Mouse (Mus musculus): Measurements from ENCODE around the gene Sgms1. TPM values are rescaled to one million over a fixed set of nuclear protein-coding genes. Genes with fewer than 3 reads are reported as not detected.

Gene Sgms1
- polyA plus RNA-seq, 1 experiment, result 42.2 TPM

DNA sequence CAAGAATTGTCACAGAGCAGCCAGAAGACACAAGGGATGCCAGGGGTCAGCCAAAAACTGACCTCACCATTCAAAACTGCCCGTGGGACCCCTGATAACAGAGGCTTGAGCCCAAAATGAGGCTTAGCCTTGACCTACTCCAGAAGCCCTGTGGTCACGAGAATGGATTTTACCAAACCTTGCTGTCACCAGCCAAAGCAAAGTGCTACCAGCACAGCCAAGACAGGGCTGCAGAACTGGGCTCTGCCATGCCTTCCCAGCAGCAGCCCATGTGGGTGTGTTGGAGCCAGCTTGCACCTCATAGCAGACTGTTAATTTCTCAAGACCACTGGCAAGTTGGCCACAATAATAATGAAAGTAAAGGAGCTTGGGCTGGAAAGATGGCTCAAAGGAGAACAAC, 168.5 kb downstream of the Sgms1 start:
- Histone ChIP-seq H3K4me1 (ENCODE audit: control insufficient read depth, insufficient read depth, low read length) (no peaks in the 10 kb centered on the region; the same call in 1 of the 2 replicates), H3K27ac (ENCODE audit: insufficient read depth, low read length) (no peak overlapping the region), H3K4me3 (ENCODE audit: insufficient read depth, low read length) (no peak overlapping the region)
- no peak for TF ChIP-seq CTCF (IDR thresholded peaks at IDR 0.05; ENCODE audit: borderline replicate concordance, insufficient read depth, low read length)

GRCm38 (mm10) chr19:32216710-32217109, 172.8 kb downstream of the Sgms1 start:
- H3K4me3 ChIP-seq (ENCODE audit: insufficient read depth, low read length), result no peak overlapping the region

DNA sequence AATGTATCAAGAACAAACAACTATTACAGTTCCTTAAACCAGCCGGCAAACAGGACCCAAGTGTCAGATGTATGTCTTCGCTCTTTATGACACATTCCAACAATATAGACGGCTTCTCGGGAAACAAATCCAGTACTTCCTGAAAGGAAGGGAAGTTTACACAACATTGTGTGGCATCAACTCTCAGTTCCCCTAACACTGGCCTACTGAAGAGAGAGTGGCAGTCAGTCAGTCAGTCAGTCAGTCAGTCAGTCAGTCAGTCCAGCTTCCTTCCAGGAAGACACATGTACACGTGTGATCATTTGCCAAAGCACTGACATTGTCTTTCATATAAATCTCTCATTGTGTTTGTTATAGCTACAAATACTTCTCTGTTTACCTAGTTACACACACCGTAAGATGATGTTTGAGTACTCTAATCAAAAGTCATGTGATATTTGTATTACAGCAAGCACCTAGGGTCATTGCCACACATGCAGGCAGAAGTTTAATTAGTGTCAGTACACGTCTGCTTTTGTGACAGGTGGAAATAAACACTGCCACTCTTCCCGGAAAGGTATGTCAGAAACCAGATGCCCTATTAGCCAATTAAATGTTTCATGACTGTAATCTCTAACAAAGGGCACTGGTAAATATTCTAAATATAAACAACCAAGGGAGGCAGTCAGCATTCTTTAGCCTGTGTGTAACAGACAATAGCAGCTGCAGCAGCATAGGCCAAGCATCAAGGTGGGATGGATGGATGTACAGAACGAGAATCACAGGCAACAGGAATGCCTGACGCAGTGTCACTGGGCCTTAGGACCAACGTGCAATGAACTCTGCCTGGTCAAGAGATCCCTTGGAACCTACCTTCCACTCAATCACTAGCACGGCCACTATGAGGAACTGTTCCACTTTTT, 174.4 kb downstream of the Sgms1 start:
- H3K27ac ChIP-seq (ENCODE audit: insufficient read depth, low read length), result no peak overlapping the region
- peaks cover 3% of the 10 kb centered on the region; the same call in 1 of the 2 replicates for H3K4me1 ChIP-seq (ENCODE audit: control insufficient read depth, insufficient read depth, low read length)
- H3K4me3 ChIP-seq (ENCODE audit: insufficient read depth, low read length), result no peak overlapping the region
- no peak for TF ChIP-seq CTCF (IDR thresholded peaks at IDR 0.05; ENCODE audit: borderline replicate concordance, insufficient read depth, low read length)
- TF ChIP-seq POLR2A (IDR thresholded peaks at IDR 0.05; ENCODE audit: low read depth, low read length), result no peak

More at GRCm38 (mm10) chr19:32216710-32217109, 172.8 kb downstream of the Sgms1 start:
- TF ChIP-seq POLR2A (IDR thresholded peaks at IDR 0.05; ENCODE audit: low read depth, low read length) (no peak), CTCF (IDR thresholded peaks at IDR 0.05; ENCODE audit: borderline replicate concordance, insufficient read depth, low read length) (no peak)
- no peaks in the 10 kb centered on the region; the same call in 1 of the 2 replicates for H3K4me1 ChIP-seq (ENCODE audit: control insufficient read depth, insufficient read depth, low read length)
- H3K27ac ChIP-seq (ENCODE audit: insufficient read depth, low read length), result no peak overlapping the region

DNA sequence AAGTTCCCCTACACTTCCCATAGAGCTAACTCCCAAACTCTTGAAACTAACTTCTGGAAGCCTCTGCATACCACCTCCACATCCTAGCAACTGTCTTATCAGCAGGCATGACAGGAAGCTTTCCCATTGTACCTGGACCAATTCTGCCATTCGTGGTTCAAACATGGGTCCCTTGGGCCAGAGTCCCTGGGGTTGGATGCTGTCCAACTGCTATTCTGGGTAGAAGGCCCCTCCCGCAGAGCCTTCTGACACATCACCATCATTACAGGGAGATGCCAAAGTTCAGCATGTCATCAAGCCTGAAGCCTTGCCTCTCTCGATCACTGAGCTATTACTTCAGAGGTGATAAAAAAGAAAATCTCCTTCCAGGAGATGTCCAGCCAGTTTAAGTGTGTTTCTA, 175.9 kb downstream of the Sgms1 start:
- Histone ChIP-seq H3K27ac (ENCODE audit: insufficient read depth, low read length) (no peak overlapping the region), H3K4me3 (ENCODE audit: insufficient read depth, low read length) (no peak overlapping the region), H3K4me1 (ENCODE audit: control insufficient read depth, insufficient read depth, low read length) (peaks cover 3% of the 10 kb centered on the region; the same call in 1 of the 2 replicates)
- no peak for TF ChIP-seq CTCF (IDR thresholded peaks at IDR 0.05; ENCODE audit: borderline replicate concordance, insufficient read depth, low read length)
- no peak for TF ChIP-seq POLR2A (IDR thresholded peaks at IDR 0.05; ENCODE audit: low read depth, low read length)

DNA sequence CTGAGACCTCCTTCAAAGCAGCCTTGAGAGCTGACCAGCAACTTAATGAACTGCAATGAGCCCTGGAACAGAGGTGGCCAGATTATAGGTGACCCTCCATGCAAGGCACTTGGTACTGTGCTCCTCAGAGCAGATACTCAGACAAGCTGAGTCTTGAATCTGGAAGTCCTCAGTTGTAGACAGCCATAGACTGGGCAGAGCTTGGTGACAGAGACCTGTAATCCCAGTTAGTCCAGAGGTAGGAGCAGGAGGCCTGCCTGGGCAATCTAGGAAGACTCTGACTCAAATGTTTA, 178.3 kb downstream of the Sgms1 start:
- Histone ChIP-seq H3K4me3 (ENCODE audit: insufficient read depth, low read length) (peak overlapping the region; percentile 6; the same call in 1 of the 2 replicates), H3K27ac (ENCODE audit: insufficient read depth, low read length) (peak overlapping the region; percentile 38), H3K4me1 (ENCODE audit: control insufficient read depth, insufficient read depth, low read length) (peaks cover 3% of the 10 kb centered on the region; the same call in 1 of the 2 replicates)
- TF ChIP-seq POLR2A (IDR thresholded peaks at IDR 0.05; ENCODE audit: low read depth, low read length) (no peak), CTCF (IDR thresholded peaks at IDR 0.05; ENCODE audit: borderline replicate concordance, insufficient read depth, low read length) (no peak)

DNA sequence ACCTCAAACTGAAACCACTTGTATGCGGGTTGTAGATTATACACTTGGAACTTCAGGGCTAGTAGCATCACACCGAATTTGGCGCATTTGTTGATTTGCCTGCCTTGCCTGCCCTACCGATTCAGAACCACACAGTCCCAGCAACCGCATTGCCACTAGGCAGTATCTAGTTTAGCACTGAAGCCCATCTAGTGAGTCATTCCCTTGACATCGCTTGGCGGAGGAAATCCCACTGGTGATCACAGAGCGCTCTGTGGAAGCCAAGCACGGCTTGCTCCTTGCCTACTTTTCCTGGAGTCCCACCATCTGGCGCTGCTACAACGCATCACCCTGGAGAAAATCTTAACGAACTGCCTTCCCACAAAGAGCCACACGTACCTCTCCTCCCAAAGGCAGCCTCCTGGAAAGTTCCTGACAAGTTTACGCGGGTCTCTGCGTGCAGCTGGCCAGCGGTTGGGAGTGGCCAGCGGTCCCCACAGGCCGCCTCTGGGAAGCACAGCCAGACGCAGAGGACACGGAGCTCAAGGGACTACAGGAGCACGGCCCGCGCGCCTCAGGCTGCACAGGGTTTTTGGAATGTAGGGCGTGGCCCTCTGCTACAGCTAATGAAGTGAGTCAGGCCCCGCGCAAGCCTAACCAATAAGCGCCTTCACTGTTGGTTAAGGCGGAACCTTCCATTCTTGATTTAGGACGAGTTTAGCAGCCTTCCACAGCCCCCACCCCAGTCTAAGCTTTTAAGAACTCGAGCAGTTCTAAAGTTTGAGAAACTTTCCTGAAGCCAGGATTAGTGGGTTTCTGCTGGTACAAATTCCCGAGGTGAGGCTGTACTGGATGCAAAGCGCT, 178.8 kb downstream of the Sgms1 start:
- TF ChIP-seq POLR2A (IDR thresholded peaks at IDR 0.05; ENCODE audit: low read depth, low read length) (peak; percentile 85), CTCF (IDR thresholded peaks at IDR 0.05; ENCODE audit: borderline replicate concordance, insufficient read depth, low read length) (no peak)
- Histone ChIP-seq H3K4me3 (ENCODE audit: insufficient read depth, low read length) (peak overlapping the region; percentile 84), H3K27ac (ENCODE audit: insufficient read depth, low read length) (peak overlapping the region; percentile 68), H3K4me1 (ENCODE audit: control insufficient read depth, insufficient read depth, low read length) (peaks cover 3% of the 10 kb centered on the region; the same call in 1 of the 2 replicates)

DNA sequence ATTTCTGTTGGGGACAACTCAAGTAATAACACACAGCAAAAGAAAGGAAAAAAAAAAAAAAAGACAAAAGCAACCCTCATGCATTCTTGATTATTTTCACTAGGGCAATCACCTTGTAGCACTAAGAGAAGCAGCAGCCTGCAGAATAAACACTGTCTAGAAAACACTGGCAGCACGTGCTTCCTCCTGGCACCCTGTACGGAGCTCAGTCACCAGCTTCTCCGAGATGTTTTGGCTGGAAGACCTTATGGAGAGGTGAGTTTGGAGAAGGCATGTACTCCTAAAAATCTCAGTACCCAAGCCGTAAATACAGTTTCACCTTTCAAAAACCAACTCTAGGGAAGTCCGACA, 179.4 kb downstream of the Sgms1 start:
- no peak for TF ChIP-seq CTCF (IDR thresholded peaks at IDR 0.05; ENCODE audit: borderline replicate concordance, insufficient read depth, low read length)
- TF ChIP-seq POLR2A (IDR thresholded peaks at IDR 0.05; ENCODE audit: low read depth, low read length), result no peak
- Histone ChIP-seq H3K4me3 (ENCODE audit: insufficient read depth, low read length) (peak overlapping the region; percentile 84), H3K4me1 (ENCODE audit: control insufficient read depth, insufficient read depth, low read length) (peaks cover 3% of the 10 kb centered on the region; the same call in 1 of the 2 replicates), H3K27ac (ENCODE audit: insufficient read depth, low read length) (peak overlapping the region; percentile 68)

GRCm38 (mm10) chr19:32202131-32203114, 187.1 kb downstream of the Sgms1 start:
- H3K27ac ChIP-seq (ENCODE audit: insufficient read depth, low read length), result no peak overlapping the region
- H3K4me1 ChIP-seq (ENCODE audit: control insufficient read depth, insufficient read depth, low read length), result peaks cover 7% of the 10 kb centered on the region
- no peak overlapping the region for H3K4me3 ChIP-seq (ENCODE audit: insufficient read depth, low read length)
- TF ChIP-seq CTCF (IDR thresholded peaks at IDR 0.05; ENCODE audit: borderline replicate concordance, insufficient read depth, low read length) (no peak), POLR2A (IDR thresholded peaks at IDR 0.05; ENCODE audit: low read depth, low read length) (no peak)

Data from embryonic fibroblast, embryonic 13.5 days (primary cell).